Mouse (Mus musculus) heart, embryonic 16.5 days (tissue): ENCODE measurements around the gene Iqschfp. TPM values are rescaled to one million over a fixed set of nuclear protein-coding genes. Genes with fewer than 3 reads are reported as not detected.

Experiments used
- ATAC-seq: fragments of 200-750 bp; cut with Nextera tagmentation; replicated peaks from 2 replicates; pipeline ENCODE4 v1.8.0; 2017; ENCODE audit warnings: moderate number of reproducible peaks; ENCODE audit not compliant: insufficient read depth, low FRiP score; ENCODE audit errors: extremely low read depth
- H3K27ac ChIP-seq: fragments of 300-500 bp; sonication (generic); 2 replicates; pipeline ENCODE4 v1.5.1; 2014; ENCODE audit warnings: mild to moderate bottlenecking, low read length, control low read depth, moderate library complexity
- H3K27me3 ChIP-seq: fragments of 300-500 bp; sonication (generic); 2 replicates; pipeline ENCODE4 v1.6.1; 2014; ENCODE audit warnings: low read length, mixed read lengths; ENCODE audit not compliant: control insufficient read depth, insufficient read depth
- H3K36me3 ChIP-seq: fragments of 300-500 bp; sonication (generic); 2 replicates; pipeline ENCODE4 v1.6.1; 2014; ENCODE audit not compliant: control insufficient read depth, insufficient read depth
- H3K4me1 ChIP-seq: fragments of 300-500 bp; sonication (generic); 2 replicates; pipeline ENCODE4 v1.6.1; 2014; ENCODE audit warnings: low read length, mixed read lengths; ENCODE audit not compliant: control insufficient read depth, insufficient read depth
- H3K4me2 ChIP-seq: fragments of 300-500 bp; sonication (generic); 2 replicates; pipeline ENCODE4 v1.6.1; 2014; ENCODE audit warnings: low read depth, mild to moderate bottlenecking, control low read depth, low read length
- H3K4me3 ChIP-seq: fragments of 300-500 bp; sonication (generic); 2 replicates; pipeline ENCODE4 v1.5.1; 2014; ENCODE audit warnings: mild to moderate bottlenecking, control low read depth, low read length
- H3K9ac ChIP-seq: fragments of 300-500 bp; sonication (generic); 2 replicates; pipeline ENCODE4 v1.6.1; 2014; ENCODE audit warnings: low read length, control low read depth
- H3K9me3 ChIP-seq: fragments of 300-500 bp; sonication (generic); replicated peaks from 2 replicates; pipeline ENCODE4 v1.6.1; 2016; ENCODE audit warnings: low read length; ENCODE audit not compliant: control insufficient read depth
- WGBS: fragments of 180-500 bp; shearing (Covaris S2); extraction: QIAGEN DNeasy Blood & Tissue Kit; methylation state at CpG from one replicate; pipeline ENCODE4 v1.1.7; 2014; 5-methylcytosine and 5-hydroxymethylcytosine counted together
- polyA plus RNA-seq: library from polyadenylated mRNA; unstranded; fragments of >200 nt; fragmentation: Nextera tagmentation; extraction: Ambion mirVana; gene quantifications from 2 replicates; pipeline ENCODE4 v1.2.1, GENCODE M21; 2015

The Iqschfp gene
- polyA plus RNA-seq, 1 experiment from 2014 or later, result not detected

DNA sequence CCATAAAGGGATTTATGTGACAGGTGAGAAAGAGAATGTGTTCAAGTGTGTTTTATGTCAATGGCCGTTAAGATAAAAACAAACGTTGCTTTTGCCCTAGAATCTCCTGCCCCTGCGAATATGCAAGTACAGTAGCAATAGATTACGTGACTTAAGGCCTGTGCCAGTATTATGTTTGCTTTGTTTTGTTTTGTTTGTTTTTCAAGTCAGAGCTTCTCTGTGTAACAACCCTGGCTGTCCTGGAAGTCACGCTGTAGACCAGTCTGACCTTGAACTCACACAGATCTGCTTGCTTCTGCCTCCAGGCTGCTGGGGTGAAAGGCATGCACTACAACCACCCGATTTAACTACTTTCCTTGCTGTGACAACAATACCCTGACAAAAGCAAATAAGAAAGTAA is 370.3 kb downstream of the Iqschfp start:
- no peaks in the 10 kb centered on the region for H3K9me3 ChIP-seq
- no peak overlapping the region for H3K4me2 ChIP-seq
- no peak overlapping the region for H3K9ac ChIP-seq
- no peaks in the 10 kb centered on the region for H3K36me3 ChIP-seq
- whole genome bisulfite sequencing, result 56% methylated on average over 6 of the region's 6 CpGs
- no peak overlapping the region for H3K4me3 ChIP-seq
- no peak for ATAC-seq
- H3K27ac ChIP-seq, result no peak overlapping the region
- no peaks in the 10 kb centered on the region for H3K4me1 ChIP-seq
- H3K27me3 ChIP-seq, result no peaks in the 10 kb centered on the region

GRCm38 (mm10) chr3:68267905-68268304 is 375.9 kb downstream of the Iqschfp start:
- H3K9ac ChIP-seq, result no peak overlapping the region
- no peak for ATAC-seq
- 87% methylated on average over 4 of the region's 4 CpGs for WGBS

DNA sequence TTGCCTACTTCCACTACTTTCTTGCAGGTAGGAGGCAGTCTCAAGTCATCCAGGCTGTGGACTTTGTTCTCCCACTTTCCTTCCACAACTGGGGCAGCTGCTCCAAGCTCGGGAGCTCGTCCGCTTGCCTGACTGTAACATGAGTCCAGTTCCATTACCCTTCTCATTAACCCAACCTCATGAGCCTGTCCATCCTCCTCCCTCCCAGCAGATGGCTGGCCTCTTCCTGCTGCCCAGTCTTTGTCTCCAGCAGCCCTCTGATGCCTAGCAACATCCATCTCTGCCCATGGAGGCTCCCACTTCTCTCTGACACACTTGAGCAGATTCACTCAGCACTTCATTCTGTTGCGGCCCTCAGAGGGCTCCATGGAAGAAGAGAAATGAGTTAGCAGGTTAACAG is 377.2 kb downstream of the Iqschfp start:
- no peak overlapping the region for H3K27ac ChIP-seq
- ATAC-seq, result no peak
- 87% methylated on average over 4 of the region's 4 CpGs for WGBS

More at GRCm38 (mm10) chr3:68267905-68268304, 375.9 kb downstream of the Iqschfp start:
- Histone ChIP-seq H3K4me1 (no peaks in the 10 kb centered on the region), H3K27me3 (no peaks in the 10 kb centered on the region), H3K4me3 (no peak overlapping the region), H3K9me3 (no peaks in the 10 kb centered on the region), H3K4me2 (no peak overlapping the region), H3K27ac (no peak overlapping the region), H3K36me3 (no peaks in the 10 kb centered on the region)

GRCm38 (mm10) chr3:68270246-68270645 is 378.2 kb downstream of the Iqschfp start:
- Histone ChIP-seq H3K4me2 (no peak overlapping the region), H3K27me3 (no peaks in the 10 kb centered on the region), H3K4me1 (no peaks in the 10 kb centered on the region), H3K36me3 (no peaks in the 10 kb centered on the region), H3K9me3 (no peaks in the 10 kb centered on the region), H3K9ac (no peak overlapping the region), H3K4me3 (no peak overlapping the region), H3K27ac (no peak overlapping the region)
- WGBS, result 85% methylated on average over 6 of the region's 6 CpGs
- no peak for ATAC-seq

More for the DNA sequence above, 377.2 kb downstream of the Iqschfp start:
- no peak overlapping the region for H3K4me2 ChIP-seq
- H3K9ac ChIP-seq, result no peak overlapping the region
- H3K9me3 ChIP-seq, result no peaks in the 10 kb centered on the region
- H3K4me3 ChIP-seq, result no peak overlapping the region
- H3K4me1 ChIP-seq, result no peaks in the 10 kb centered on the region
- H3K36me3 ChIP-seq, result no peaks in the 10 kb centered on the region
- no peaks in the 10 kb centered on the region for H3K27me3 ChIP-seq

DNA sequence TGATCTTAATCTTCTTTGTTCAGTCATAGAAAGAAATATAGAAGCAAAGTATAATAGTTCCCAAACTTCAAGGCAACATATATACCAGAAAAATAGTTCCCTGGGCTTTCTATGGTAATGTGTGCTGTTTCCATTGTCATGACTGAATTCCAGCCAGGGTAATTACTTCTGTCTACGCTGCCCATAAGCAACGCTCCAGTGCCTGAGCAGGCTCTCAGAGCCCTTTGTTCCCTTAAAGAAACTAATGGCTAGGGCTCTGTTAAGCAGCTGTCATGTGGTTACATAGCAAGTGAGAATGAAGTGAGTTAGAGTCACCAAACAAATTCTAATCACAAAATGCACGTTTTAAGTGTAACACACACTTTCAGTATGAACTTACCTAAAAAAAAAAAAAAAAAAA is 379.4 kb downstream of the Iqschfp start:
- Histone ChIP-seq H3K4me1 (no peaks in the 10 kb centered on the region), H3K36me3 (no peaks in the 10 kb centered on the region), H3K4me3 (no peak overlapping the region), H3K4me2 (no peak overlapping the region), H3K9me3 (no peaks in the 10 kb centered on the region), H3K27me3 (no peaks in the 10 kb centered on the region), H3K9ac (no peak overlapping the region), H3K27ac (no peak overlapping the region)
- ATAC-seq, result no peak
- 69% methylated on average over 3 of the region's 3 CpGs for WGBS

GRCm38 (mm10) chr3:68271881-68272280 is 379.8 kb downstream of the Iqschfp start:
- H3K27ac ChIP-seq, result no peak overlapping the region
- no peak overlapping the region for H3K4me2 ChIP-seq
- H3K4me1 ChIP-seq, result no peaks in the 10 kb centered on the region
- H3K9ac ChIP-seq, result no peak overlapping the region
- no peaks in the 10 kb centered on the region for H3K27me3 ChIP-seq
- no peak for ATAC-seq
- H3K9me3 ChIP-seq, result no peaks in the 10 kb centered on the region
- no peak overlapping the region for H3K4me3 ChIP-seq
- H3K36me3 ChIP-seq, result no peaks in the 10 kb centered on the region
- 69% methylated on average over 3 of the region's 3 CpGs for WGBS

DNA sequence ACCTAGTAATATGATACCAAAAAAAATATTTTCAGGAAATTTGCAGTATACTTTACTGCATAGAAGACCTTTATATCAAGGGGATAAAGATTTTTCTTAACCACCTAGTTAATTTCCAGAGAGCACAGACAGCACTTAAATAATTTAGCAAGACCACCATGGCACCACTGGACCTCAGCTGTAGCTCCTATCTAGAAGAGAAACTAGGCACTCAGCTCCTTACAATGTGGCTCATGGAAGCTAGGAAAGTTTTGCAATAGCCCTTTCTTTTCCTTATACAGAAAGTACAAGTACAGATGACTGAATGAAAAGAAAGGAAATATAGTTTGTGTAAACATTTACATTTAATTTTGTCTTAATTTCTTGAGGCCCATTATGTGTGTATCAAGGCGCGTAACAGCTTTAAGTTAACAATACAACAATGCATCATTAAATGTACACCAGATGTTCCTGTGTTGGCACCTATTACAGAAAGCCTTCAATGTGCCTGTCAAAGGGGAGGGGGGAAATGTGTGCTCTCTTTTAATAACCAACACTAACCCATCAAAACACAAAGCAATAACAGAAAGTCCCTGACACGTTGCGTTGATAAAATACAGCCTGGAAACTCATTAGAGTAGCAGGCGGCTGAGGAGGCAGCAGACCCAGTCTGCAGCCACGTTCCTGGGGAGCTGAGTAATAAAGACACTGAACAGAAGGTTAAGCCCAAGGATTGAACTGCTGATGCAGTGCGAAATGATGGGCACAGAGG is 391.0 kb downstream of the Iqschfp start:
- Histone ChIP-seq H3K9ac (no peak overlapping the region), H3K4me1 (no peaks in the 10 kb centered on the region), H3K4me2 (no peak overlapping the region), H3K36me3 (no peaks in the 10 kb centered on the region), H3K4me3 (no peak overlapping the region), H3K27ac (no peak overlapping the region), H3K27me3 (no peaks in the 10 kb centered on the region), H3K9me3 (no peaks in the 10 kb centered on the region)
- 63% methylated on average over 7 of the region's 7 CpGs for WGBS
- no peak for ATAC-seq

- Histone ChIP-seq H3K4me1 (no peaks in the 10 kb centered on the region), H3K27me3 (no peaks in the 10 kb centered on the region), H3K27ac (no peak overlapping the region), H3K4me2 (no peak overlapping the region), H3K9ac (no peak overlapping the region), H3K36me3 (no peaks in the 10 kb centered on the region), H3K9me3 (no peaks in the 10 kb centered on the region), H3K4me3 (no peak overlapping the region)
- 68% methylated on average over 10 of the region's 10 CpGs for WGBS
- ATAC-seq, result no peak
Measured at GRCm38 (mm10) chr3:68283595-68283991, 391.6 kb downstream of the Iqschfp start.

- no peak for ATAC-seq
- 89% methylated on average over 2 of the region's 2 CpGs for WGBS
Measured at GRCm38 (mm10) chr3:68284500-68284899, 392.5 kb downstream of the Iqschfp start.

More at GRCm38 (mm10) chr3:68284500-68284899, 392.5 kb downstream of the Iqschfp start:
- Histone ChIP-seq H3K4me3 (no peak overlapping the region), H3K27ac (no peak overlapping the region), H3K4me1 (no peaks in the 10 kb centered on the region), H3K36me3 (no peaks in the 10 kb centered on the region), H3K9me3 (no peaks in the 10 kb centered on the region), H3K4me2 (no peak overlapping the region), H3K9ac (no peak overlapping the region), H3K27me3 (no peaks in the 10 kb centered on the region)
